ENCODE assay signal across 8 mouse cellular contexts in genomic region chr1:42261800-42262199, GRCm38 (mm10).
A peak's percentile ranks its signal among the peaks of the same experiment; 100 is the strongest.
DNase-seq lines count a peak whose midpoint lies in the region; ATAC-seq lines count a peak whose summit lies in the region.

No protein-coding gene starts in this region.

- peak overlapping the region; percentile 71 for H3K9ac ChIP-seq in forebrain, embryonic 14.5 days (ENCODE audit: low read length)

- ATAC-seq in forebrain, embryonic 14.5 days: no peak

- H3K36me3 ChIP-seq in forebrain, embryonic 14.5 days (ENCODE audit: control insufficient read depth, insufficient read depth, low read length): no peaks in the 10 kb centered on the region

- peak overlapping the region; percentile 97 for H3K27ac ChIP-seq in forebrain, embryonic 14.5 days (ENCODE audit: low read depth, low read length)

- peak overlapping the region; percentile 55 for H3K4me2 ChIP-seq in forebrain, embryonic 14.5 days (ENCODE audit: low read length)

- H3K4me3 ChIP-seq in forebrain, embryonic 14.5 days (ENCODE audit: low read depth, low read length): peak overlapping the region; percentile 32

- H3K27me3 ChIP-seq in forebrain, embryonic 14.5 days (replicated peaks; ENCODE audit: control insufficient read depth, insufficient read depth, low read length): no peaks in the 10 kb centered on the region

- peaks cover 34% of the 10 kb centered on the region for H3K4me1 ChIP-seq in forebrain, embryonic 14.5 days (ENCODE audit: control insufficient read depth, insufficient read depth, low read length)

- intact Hi-C loops in left cerebral cortex, postnatal 25 days (cut with DNase I): loop anchor here (2.0 to 5.0 kb wide), 4 partner anchors 229 to 449 kb away; partner anchors contain the start of gene Pou3f3
- intact Hi-C loops in left cerebral cortex, postnatal 36 days (cut with DNase I): loop anchor here (2.0 to 10.0 kb wide), 2 partner anchors 273 to 433 kb away; partner anchors contain the start of gene Pou3f3

- 3% methylated on average over 13 of the region's 13 CpGs for WGBS in forebrain, embryonic 14.5 days

- no peaks in the 10 kb centered on the region for H3K9me3 ChIP-seq in forebrain, embryonic 14.5 days (replicated peaks; ENCODE audit: control insufficient read depth, low read length)

- DNase-seq in left cerebral cortex, postnatal 25 days (ENCODE audit: low spot score in 2 of 2): peak; percentile 43 to 51
- DNase-seq in left cerebral cortex, postnatal 36 days (ENCODE audit: low spot score in 2 of 2): no peak
- peak; percentile 63 for DNase-seq in forebrain, embryonic 14.5 days (ENCODE audit: low spot score)
- DNase-seq in kidney, postnatal 36 days: peak; percentile 23 to 33
- peak; percentile 22 for DNase-seq in retina, embryonic 14.5 days (ENCODE audit: low spot score)
- no peak for DNase-seq in spleen, adult 18-20 months
- no peak for DNase-seq in yolk sac, embryonic 10.5 days (ENCODE audit: low spot score)
- DNase-seq in frontal cortex, postnatal 25 days (ENCODE audit: low spot score in 2 of 2): no peak

Comparison
In these comparisons a context has a peak if more than half of its experiments do, and no peak if none do; other contexts are left out.
1. DNase-seq: peak in left cerebral cortex, postnatal 25 days (2 of 2), forebrain, embryonic 14.5 days (single experiment), kidney, postnatal 36 days (2 of 2) and retina, embryonic 14.5 days (single experiment); none in left cerebral cortex, postnatal 36 days (0 of 2), spleen, adult 18-20 months (0 of 2), yolk sac, embryonic 10.5 days (single experiment) and frontal cortex, postnatal 25 days (0 of 2).